Mouse (Mus musculus): ENCODE data around the gene Gm10100. TPM values are rescaled to one million over a fixed set of nuclear protein-coding genes. Genes with fewer than 3 reads are reported as not detected.
"Not testable (repeated sequence)": the region's sequence is repeated elsewhere in the genome, so short reads cannot be mapped to it uniquely, and the experiment has no call there.

Gene Gm10100
- polyA plus RNA-seq, 1 experiment from 2014 or later = not detected

DNA sequence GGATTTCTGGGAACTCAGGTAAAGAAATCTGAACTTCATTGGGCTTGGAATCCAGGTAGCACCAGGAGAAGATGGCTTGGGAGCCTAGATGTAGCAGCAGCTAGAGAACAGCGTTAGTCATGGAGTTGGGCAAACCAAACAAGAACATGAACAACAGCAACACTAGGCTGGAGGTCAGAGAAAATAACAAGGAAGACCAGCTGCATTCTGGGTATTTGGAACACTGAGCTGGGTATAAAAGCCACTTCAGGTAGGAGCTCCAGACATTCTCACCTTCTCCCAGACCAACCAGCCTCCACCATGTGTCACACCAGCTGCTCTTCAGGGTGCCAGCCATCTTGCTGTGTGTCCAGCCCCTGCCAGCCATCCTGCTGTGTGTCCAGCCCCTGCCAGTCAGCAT, 20.0 kb upstream of the Gm10100 start, which contains the start of gene Gm10272:
TSS of gene Gm10272 (plus strand) at position 301 of the 400 bp plus-strand sequence.
- Histone ChIP-seq H3K4me1 (ENCODE audit: control insufficient read depth, insufficient read depth, low read length) (no peaks in the 10 kb centered on the region), H3K4me3 (ENCODE audit: low read depth, low read length) (no peak within 1 kb of the TSS), H3K27ac (replicated peaks; ENCODE audit: low read depth, low read length) (no peak within 1 kb of the TSS), H3K4me2 (ENCODE audit: low read depth, low read length) (no peak within 1 kb of the TSS), H3K27me3 (replicated peaks; ENCODE audit: control insufficient read depth, insufficient read depth, low read length) (no peaks in the 10 kb centered on the region), H3K9me3 (ENCODE audit: control insufficient read depth, low read length) (peaks cover 21% of the 10 kb centered on the region), H3K9ac (ENCODE audit: low read depth, low read length) (no peak within 1 kb of the TSS), H3K36me3 (ENCODE audit: control insufficient read depth, insufficient read depth, low read length) (no peaks in the 10 kb centered on the region)
- 95% methylated on average over 1 of the region's 1 CpGs for WGBS
- ATAC-seq (ENCODE audit: low read depth) = no peak
- no peak for DNase-seq (ENCODE audit: low spot score)

DNA sequence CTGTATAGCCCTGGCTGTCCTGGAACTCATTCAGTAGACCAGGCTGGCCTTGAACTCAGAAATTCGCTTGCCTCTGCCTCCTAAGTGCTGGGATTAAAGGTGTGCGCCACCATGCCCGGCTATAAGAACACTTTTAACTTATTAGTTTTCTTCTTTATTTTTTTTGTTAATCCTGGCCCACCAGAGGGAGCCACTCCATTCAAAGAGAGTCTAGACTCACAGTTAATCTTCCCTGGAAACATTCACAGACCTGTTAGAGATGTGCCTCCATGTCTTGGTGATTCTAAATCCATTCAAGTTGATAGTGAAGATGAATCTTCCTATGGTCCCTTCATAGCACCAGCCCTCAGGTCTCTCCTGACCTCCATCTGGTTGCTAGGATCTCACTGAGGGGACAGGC, 16.5 kb upstream of the Gm10100 start:
- H3K27ac ChIP-seq (replicated peaks; ENCODE audit: low read depth, low read length) = no peak overlapping the region
- H3K27me3 ChIP-seq (replicated peaks; ENCODE audit: control insufficient read depth, insufficient read depth, low read length) = no peaks in the 10 kb centered on the region
- H3K4me1 ChIP-seq (ENCODE audit: control insufficient read depth, insufficient read depth, low read length) = no peaks in the 10 kb centered on the region
- H3K9ac ChIP-seq (ENCODE audit: low read depth, low read length) = no peak overlapping the region
- no peak for DNase-seq (ENCODE audit: low spot score)
- no peaks in the 10 kb centered on the region for H3K36me3 ChIP-seq (ENCODE audit: control insufficient read depth, insufficient read depth, low read length)
- no peak for ATAC-seq (ENCODE audit: low read depth)
- no peak overlapping the region for H3K4me2 ChIP-seq (ENCODE audit: low read depth, low read length)
- peaks cover 11% of the 10 kb centered on the region; the same call in 1 of the 2 replicates for H3K9me3 ChIP-seq (ENCODE audit: control insufficient read depth, low read length)
- WGBS = 77% methylated on average over 3 of the region's 3 CpGs
- H3K4me3 ChIP-seq (ENCODE audit: low read depth, low read length) = no peak overlapping the region

DNA sequence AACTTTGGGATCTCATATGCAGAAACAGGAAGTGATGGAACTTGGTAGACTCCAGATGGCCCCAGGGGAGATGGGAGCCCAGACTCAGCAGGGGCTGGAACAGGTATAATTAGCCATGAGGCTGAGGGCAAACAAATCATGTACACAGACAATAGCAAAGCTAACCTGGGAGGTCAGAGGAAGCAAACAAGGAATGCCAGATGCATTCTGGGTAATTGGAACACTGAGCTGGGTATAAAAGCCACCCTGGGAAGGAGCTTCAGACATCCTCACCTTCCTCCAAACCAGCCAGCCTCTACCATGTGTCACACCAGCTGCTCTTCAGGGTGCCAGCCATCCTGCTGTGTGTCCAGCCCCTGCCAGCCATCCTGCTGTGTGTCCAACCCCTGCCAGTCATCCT, 15.1 kb upstream of the Gm10100 start, which contains the start of gene Gm10024:
TSS of gene Gm10024 (plus strand) at position 301 of the 400 bp plus-strand sequence.
- ATAC-seq (ENCODE audit: low read depth); H3K27ac ChIP-seq (replicated peaks; ENCODE audit: low read depth, low read length); DNase-seq (ENCODE audit: low spot score): not testable (repeated sequence)

DNA sequence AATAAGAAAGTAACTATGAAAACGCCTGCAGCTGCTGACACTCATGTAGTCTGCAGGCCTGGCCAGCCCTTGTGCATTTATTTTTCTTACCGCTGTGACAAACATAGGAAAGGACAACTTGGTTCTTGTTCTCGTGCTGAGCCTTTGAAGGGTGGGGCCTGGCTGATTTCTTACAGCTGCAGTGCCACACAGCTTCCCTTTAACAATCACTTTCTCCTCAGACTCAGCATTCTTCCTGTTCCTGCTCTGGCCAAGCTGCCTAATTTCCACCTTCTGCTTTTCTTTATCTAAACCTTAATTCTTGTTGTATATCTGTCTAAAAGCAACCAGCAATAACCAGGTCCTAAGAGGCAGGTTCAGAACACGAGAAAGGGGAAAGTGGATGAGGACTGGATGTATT, 12.6 kb upstream of the Gm10100 start:
- Histone ChIP-seq H3K4me3 (ENCODE audit: low read depth, low read length) (no peak overlapping the region), H3K4me2 (ENCODE audit: low read depth, low read length) (no peak overlapping the region), H3K4me1 (ENCODE audit: control insufficient read depth, insufficient read depth, low read length) (no peaks in the 10 kb centered on the region), H3K36me3 (ENCODE audit: control insufficient read depth, insufficient read depth, low read length) (no peaks in the 10 kb centered on the region), H3K9ac (ENCODE audit: low read depth, low read length) (no peak overlapping the region), H3K27me3 (replicated peaks; ENCODE audit: control insufficient read depth, insufficient read depth, low read length) (no peaks in the 10 kb centered on the region), H3K9me3 (ENCODE audit: control insufficient read depth, low read length) (peaks cover 7% of the 10 kb centered on the region; the same call in 1 of the 2 replicates), H3K27ac (replicated peaks; ENCODE audit: low read depth, low read length) (no peak overlapping the region)
- no peak for DNase-seq (ENCODE audit: low spot score)
- ATAC-seq (ENCODE audit: low read depth) = no peak
- WGBS = 46% methylated on average over 4 of the region's 4 CpGs

More for the DNA sequence above, 15.1 kb upstream of the Gm10100 start, which contains the start of gene Gm10024:
- not testable (repeated sequence) for H3K4me1 ChIP-seq (ENCODE audit: control insufficient read depth, insufficient read depth, low read length); H3K4me2 ChIP-seq (ENCODE audit: low read depth, low read length); H3K27me3 ChIP-seq (replicated peaks; ENCODE audit: control insufficient read depth, insufficient read depth, low read length); H3K4me3 ChIP-seq (ENCODE audit: low read depth, low read length); H3K36me3 ChIP-seq (ENCODE audit: control insufficient read depth, insufficient read depth, low read length); H3K9ac ChIP-seq (ENCODE audit: low read depth, low read length)
- peaks cover 11% of the 10 kb centered on the region; the same call in 1 of the 2 replicates for H3K9me3 ChIP-seq (ENCODE audit: control insufficient read depth, low read length)

DNA sequence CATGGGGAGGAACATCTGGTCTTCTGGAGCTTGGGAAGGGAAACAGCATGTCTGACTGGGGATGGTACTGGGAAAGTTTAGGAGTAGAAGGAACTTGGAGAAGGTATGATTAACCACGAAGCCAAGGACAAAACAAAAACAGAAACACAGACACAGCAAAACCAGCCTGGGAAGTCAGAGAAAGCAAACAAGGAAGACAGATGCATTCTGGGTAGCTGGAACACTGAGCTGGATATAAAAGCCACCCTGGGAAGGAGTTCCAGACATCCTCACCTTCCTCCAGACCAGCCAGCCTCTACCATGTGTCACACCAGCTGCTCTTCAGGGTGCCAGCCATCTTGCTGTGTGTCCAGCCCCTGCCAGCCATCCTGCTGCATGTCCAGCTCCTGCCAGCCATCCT, 10.8 kb upstream of the Gm10100 start, which contains the start of gene Gm10142:
TSS of gene Gm10142 (plus strand) at position 301 of the 400 bp plus-strand sequence.
- no peaks in the 10 kb centered on the region for H3K36me3 ChIP-seq (ENCODE audit: control insufficient read depth, insufficient read depth, low read length)
- no peak within 1 kb of the TSS for H3K9ac ChIP-seq (ENCODE audit: low read depth, low read length)
- no peak within 1 kb of the TSS for H3K4me3 ChIP-seq (ENCODE audit: low read depth, low read length)
- DNase-seq (ENCODE audit: low spot score) (no peak), ATAC-seq (ENCODE audit: low read depth) (no peak)
- 80% methylated on average over 1 of the region's 1 CpGs for WGBS
- H3K27me3 ChIP-seq (replicated peaks; ENCODE audit: control insufficient read depth, insufficient read depth, low read length) = no peaks in the 10 kb centered on the region
- H3K9me3 ChIP-seq (ENCODE audit: control insufficient read depth, low read length) = peaks cover 7% of the 10 kb centered on the region; the same call in 1 of the 2 replicates
- H3K4me1 ChIP-seq (ENCODE audit: control insufficient read depth, insufficient read depth, low read length) = no peaks in the 10 kb centered on the region
- H3K4me2 ChIP-seq (ENCODE audit: low read depth, low read length) = no peak within 1 kb of the TSS
- H3K27ac ChIP-seq (replicated peaks; ENCODE audit: low read depth, low read length) = no peak within 1 kb of the TSS

DNA sequence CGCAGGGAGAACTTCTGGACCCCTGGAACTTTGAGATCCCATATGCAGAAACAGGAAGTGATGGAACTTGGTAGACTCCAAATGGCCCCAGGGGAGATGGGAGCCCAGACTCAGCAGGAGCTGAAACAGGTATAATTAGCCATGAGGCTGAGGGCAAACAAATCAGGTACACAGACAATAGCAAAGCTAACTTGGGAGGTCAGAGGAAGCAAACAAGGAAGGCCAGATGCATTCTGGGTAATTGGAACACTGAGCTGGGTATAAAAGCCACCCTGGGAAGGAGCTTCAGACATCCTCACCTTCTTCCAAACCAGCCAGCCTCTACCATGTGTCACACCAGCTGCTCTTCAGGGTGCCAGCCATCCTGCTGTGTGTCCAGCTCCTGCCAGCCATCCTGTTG, 6.0 kb upstream of the Gm10100 start, which contains the start of gene Krtap12-1:
TSS of gene Krtap12-1 (plus strand) at position 301 of the 400 bp plus-strand sequence.
- H3K9ac ChIP-seq (ENCODE audit: low read depth, low read length) = not testable (repeated sequence)

DNA sequence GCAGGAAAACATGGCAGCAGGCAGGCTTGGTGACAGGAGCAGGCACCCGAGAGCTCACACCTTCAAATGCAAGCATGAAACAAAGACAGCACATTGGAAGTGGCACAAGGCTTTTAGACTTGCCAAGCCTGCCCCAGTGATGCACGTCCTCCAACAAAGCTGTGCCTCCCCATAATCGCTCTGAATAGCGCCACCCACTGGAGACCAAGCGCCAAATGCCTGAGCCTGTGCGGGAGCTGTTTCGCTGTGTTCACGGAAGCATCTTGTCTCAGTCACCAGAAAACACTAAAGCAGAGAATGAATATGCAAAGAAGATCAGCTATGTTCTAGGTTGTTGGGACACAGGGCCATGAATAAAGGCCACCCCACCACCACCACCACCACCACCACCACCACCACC, 1.4 kb upstream of the Gm10100 start:
- ATAC-seq (ENCODE audit: low read depth) (no peak), DNase-seq (ENCODE audit: low spot score) (no peak)
- H3K4me2 ChIP-seq (ENCODE audit: low read depth, low read length) = no peak overlapping the region
- no peaks in the 10 kb centered on the region for H3K27me3 ChIP-seq (replicated peaks; ENCODE audit: control insufficient read depth, insufficient read depth, low read length)
- H3K9me3 ChIP-seq (ENCODE audit: control insufficient read depth, low read length) = no peaks in the 10 kb centered on the region
- no peak overlapping the region for H3K9ac ChIP-seq (ENCODE audit: low read depth, low read length)
- no peaks in the 10 kb centered on the region for H3K4me1 ChIP-seq (ENCODE audit: control insufficient read depth, insufficient read depth, low read length)
- 73% methylated on average over 8 of the region's 8 CpGs for WGBS
- no peak overlapping the region for H3K4me3 ChIP-seq (ENCODE audit: low read depth, low read length)
- no peaks in the 10 kb centered on the region for H3K36me3 ChIP-seq (ENCODE audit: control insufficient read depth, insufficient read depth, low read length)
- H3K27ac ChIP-seq (replicated peaks; ENCODE audit: low read depth, low read length) = no peak overlapping the region

More for the DNA sequence above, 6.0 kb upstream of the Gm10100 start, which contains the start of gene Krtap12-1:
- H3K27me3 ChIP-seq (replicated peaks; ENCODE audit: control insufficient read depth, insufficient read depth, low read length); ATAC-seq (ENCODE audit: low read depth); H3K9me3 ChIP-seq (ENCODE audit: control insufficient read depth, low read length); H3K27ac ChIP-seq (replicated peaks; ENCODE audit: low read depth, low read length); H3K36me3 ChIP-seq (ENCODE audit: control insufficient read depth, insufficient read depth, low read length); DNase-seq (ENCODE audit: low spot score); H3K4me1 ChIP-seq (ENCODE audit: control insufficient read depth, insufficient read depth, low read length); H3K4me2 ChIP-seq (ENCODE audit: low read depth, low read length); H3K4me3 ChIP-seq (ENCODE audit: low read depth, low read length): not testable (repeated sequence)
- 88% methylated on average over 1 of the region's 1 CpGs for WGBS

DNA sequence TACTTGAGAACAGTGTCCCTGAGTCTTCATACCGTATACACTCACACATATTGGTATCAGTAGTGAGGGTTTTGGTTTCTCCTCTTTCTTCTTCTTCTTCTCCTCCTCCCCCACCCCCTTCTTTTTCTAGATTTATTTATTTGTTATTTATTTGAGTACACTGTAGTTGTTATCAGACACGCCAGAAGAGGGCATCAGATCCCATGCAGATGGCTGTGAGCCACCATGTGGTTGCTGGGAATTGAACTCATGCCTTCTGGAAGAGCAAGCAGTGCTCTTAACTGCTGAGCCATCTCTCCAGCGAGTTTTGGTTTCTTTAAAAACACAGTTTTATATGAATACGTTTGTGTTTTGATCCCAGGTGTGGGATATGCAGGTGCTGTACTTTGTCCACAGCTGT, 2.0 kb downstream of the Gm10100 start:
- H3K9me3 ChIP-seq (ENCODE audit: control insufficient read depth, low read length) = no peaks in the 10 kb centered on the region
- H3K36me3 ChIP-seq (ENCODE audit: control insufficient read depth, insufficient read depth, low read length) = no peaks in the 10 kb centered on the region
- H3K27ac ChIP-seq (replicated peaks; ENCODE audit: low read depth, low read length) = no peak overlapping the region
- no peak overlapping the region for H3K4me2 ChIP-seq (ENCODE audit: low read depth, low read length)
- no peak overlapping the region for H3K4me3 ChIP-seq (ENCODE audit: low read depth, low read length)
- no peak for ATAC-seq (ENCODE audit: low read depth)
- H3K9ac ChIP-seq (ENCODE audit: low read depth, low read length) = no peak overlapping the region
- no peak for DNase-seq (ENCODE audit: low spot score)
- WGBS = 63% methylated on average over 4 of the region's 4 CpGs
- H3K27me3 ChIP-seq (replicated peaks; ENCODE audit: control insufficient read depth, insufficient read depth, low read length) = no peaks in the 10 kb centered on the region
- H3K4me1 ChIP-seq (ENCODE audit: control insufficient read depth, insufficient read depth, low read length) = no peaks in the 10 kb centered on the region

DNA sequence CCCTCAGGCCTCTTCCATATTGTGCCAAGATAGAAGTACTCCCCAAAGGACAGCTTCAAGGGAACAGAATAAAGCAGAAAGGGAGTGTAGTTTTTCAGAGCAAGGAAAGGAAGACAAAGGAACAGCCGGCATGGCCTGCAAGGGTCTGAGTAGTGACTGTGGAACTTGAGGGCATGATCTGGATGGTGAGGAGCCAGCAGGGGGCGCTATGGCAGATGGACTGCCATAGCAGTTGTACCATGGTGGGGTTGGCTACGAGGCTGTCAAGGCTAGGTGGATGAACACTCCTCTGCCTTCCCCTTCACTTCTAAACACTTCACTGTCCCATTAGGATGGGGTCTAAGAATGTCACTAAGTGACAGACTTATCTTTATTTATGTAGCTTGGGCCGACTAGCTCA, 3.0 kb downstream of the Gm10100 start:
- DNase-seq (ENCODE audit: low spot score) = no peak
- 45% methylated on average over 4 of the region's 4 CpGs for WGBS
- Histone ChIP-seq H3K9me3 (ENCODE audit: control insufficient read depth, low read length) (peaks cover 3% of the 10 kb centered on the region; the same call in 1 of the 2 replicates), H3K4me1 (ENCODE audit: control insufficient read depth, insufficient read depth, low read length) (no peaks in the 10 kb centered on the region), H3K36me3 (ENCODE audit: control insufficient read depth, insufficient read depth, low read length) (no peaks in the 10 kb centered on the region), H3K4me3 (ENCODE audit: low read depth, low read length) (no peak overlapping the region), H3K4me2 (ENCODE audit: low read depth, low read length) (no peak overlapping the region), H3K9ac (ENCODE audit: low read depth, low read length) (no peak overlapping the region), H3K27ac (replicated peaks; ENCODE audit: low read depth, low read length) (no peak overlapping the region), H3K27me3 (replicated peaks; ENCODE audit: control insufficient read depth, insufficient read depth, low read length) (no peaks in the 10 kb centered on the region)
- no peak for ATAC-seq (ENCODE audit: low read depth)
